Mouse (Mus musculus): ENCODE results near the gene Tnks2. TPM values are rescaled to one million over a fixed set of nuclear protein-coding genes. Genes with fewer than 3 reads are reported as not detected.
A peak's percentile ranks its signal among the peaks of the same experiment; 100 is the strongest.
"Not testable (repeated sequence)": the region's sequence is repeated elsewhere in the genome, so short reads cannot be mapped to it uniquely, and the experiment has no call there.

The Tnks2 gene
- total RNA-seq, 2 experiments from 2014 or later, result 110 to 117 TPM

- DNase-seq (ENCODE audit: low spot score in 2 of 2), result not testable (repeated sequence)
Measured at GRCm38 (mm10) chr19:36821301-36821700, 12.7 kb upstream of the Tnks2 start.

GRCm38 (mm10) chr19:36822701-36823100, 11.3 kb upstream of the Tnks2 start:
- no peak for DNase-seq (ENCODE audit: low spot score in 2 of 2)

GRCm38 (mm10) chr19:36827650-36828049, 6.4 kb upstream of the Tnks2 start:
- DNase-seq (ENCODE audit: low spot score in 2 of 2), result no peak

- DNase-seq (ENCODE audit: low spot score in 2 of 2), result no peak
Measured at GRCm38 (mm10) chr19:36828322-36828721, 5.7 kb upstream of the Tnks2 start.

GRCm38 (mm10) chr19:36832951-36833787, 863 bp upstream of the Tnks2 start:
- DNase-seq (ENCODE audit: low spot score in 2 of 2), result no peak

- peak in 1 of 2 experiments; percentile 34 for DNase-seq (ENCODE audit: low spot score in 2 of 2)
Measured at GRCm38 (mm10) chr19:36834532-36835431, 750 bp downstream of the Tnks2 start.

GRCm38 (mm10) chr19:36836035-36836434, 2.0 kb downstream of the Tnks2 start:
- no peak for DNase-seq (ENCODE audit: low spot score in 2 of 2)

- no peak for DNase-seq (ENCODE audit: low spot score in 2 of 2)
Measured at GRCm38 (mm10) chr19:36840301-36840700, 6.3 kb downstream of the Tnks2 start.

- no peak for DNase-seq (ENCODE audit: low spot score in 2 of 2)
Measured at GRCm38 (mm10) chr19:36843866-36844265, 9.8 kb downstream of the Tnks2 start.

GRCm38 (mm10) chr19:36845924-36846323, 11.9 kb downstream of the Tnks2 start:
- DNase-seq (ENCODE audit: low spot score in 2 of 2), result no peak

GRCm38 (mm10) chr19:36853831-36854230, 19.8 kb downstream of the Tnks2 start:
- no peak for DNase-seq (ENCODE audit: low spot score in 2 of 2)

- no peak for DNase-seq (ENCODE audit: low spot score in 2 of 2)
Measured at GRCm38 (mm10) chr19:36857851-36858250, 23.8 kb downstream of the Tnks2 start.

GRCm38 (mm10) chr19:36860393-36860792, 26.4 kb downstream of the Tnks2 start:
- DNase-seq (ENCODE audit: low spot score in 2 of 2), result no peak

- no peak for DNase-seq (ENCODE audit: low spot score in 2 of 2)
Measured at GRCm38 (mm10) chr19:36865905-36866304, 31.9 kb downstream of the Tnks2 start.

GRCm38 (mm10) chr19:36867416-36867815, 33.4 kb downstream of the Tnks2 start:
- no peak for DNase-seq (ENCODE audit: low spot score in 2 of 2)

GRCm38 (mm10) chr19:36868675-36869074, 34.6 kb downstream of the Tnks2 start:
- DNase-seq (ENCODE audit: low spot score in 2 of 2), result not testable (repeated sequence)

- no peak for DNase-seq (ENCODE audit: low spot score in 2 of 2)
Measured at GRCm38 (mm10) chr19:36874651-36875050, 40.6 kb downstream of the Tnks2 start.

- DNase-seq (ENCODE audit: low spot score in 2 of 2), result no peak
Measured at GRCm38 (mm10) chr19:36877329-36877728, 43.3 kb downstream of the Tnks2 start.

GRCm38 (mm10) chr19:36878743-36879495, 44.9 kb downstream of the Tnks2 start:
- DNase-seq (ENCODE audit: low spot score in 2 of 2), result no peak

GRCm38 (mm10) chr19:36883119-36883518, 49.1 kb downstream of the Tnks2 start:
- DNase-seq (ENCODE audit: low spot score in 2 of 2), result peak in 1 of 2 experiments; percentile 28

- no peak for DNase-seq (ENCODE audit: low spot score in 2 of 2)
Measured at GRCm38 (mm10) chr19:36886316-36886715, 52.3 kb downstream of the Tnks2 start.

Measured in left cerebral cortex, adult 18-20 months (tissue).